Mouse (Mus musculus): ENCODE measurements at regions not wholly inside any gene's neighbourhood (a gene's known extent, or its start where the extent isn't known, plus 50 kb on each side); places are given as distances from the start of the nearest gene placed in this dataset.

DNA sequence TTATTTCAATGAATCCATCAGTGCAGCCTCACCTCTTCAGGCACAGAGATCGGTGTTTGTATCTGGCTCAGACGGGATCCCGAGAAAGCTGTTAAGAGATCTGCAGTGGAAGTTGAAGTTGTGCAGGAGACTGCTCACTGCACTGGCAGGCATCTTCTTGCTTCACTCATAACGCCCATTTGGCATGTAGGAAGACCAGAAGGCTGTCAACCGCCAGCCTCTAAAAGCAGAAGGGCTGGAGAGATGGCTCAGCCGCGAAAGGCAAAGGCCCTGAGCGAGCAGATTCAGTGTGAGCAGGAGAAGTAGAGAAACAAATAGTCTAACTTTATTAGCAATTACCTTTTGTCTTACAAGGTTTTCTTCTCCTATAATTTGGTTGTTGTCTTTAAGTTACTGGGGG is 114.3 kb upstream of the Ankrd55 start:
- TF ChIP-seq HCFC1 (IDR thresholded peaks at IDR 0.05; ENCODE audit: borderline replicate concordance, insufficient read depth, low read length) (no peak), CHD2 (IDR thresholded peaks at IDR 0.05; ENCODE audit: low read depth, low read length) (no peak), ZC3H11A (IDR thresholded peaks at IDR 0.05; ENCODE audit: borderline replicate concordance, low read depth, low read length) (no peak), MAFK (IDR thresholded peaks at IDR 0.05; ENCODE audit: insufficient read depth, low read depth, low read length) (no peak), ZNF384 (IDR thresholded peaks at IDR 0.05; ENCODE audit: low read depth, low read length) (no peak)

Measured in ES-E14 (cell line).